Mouse (Mus musculus): ENCODE data around the gene Gdf9. TPM values are rescaled to one million over a fixed set of nuclear protein-coding genes. Genes with fewer than 3 reads are reported as not detected.
A peak's percentile ranks its signal among the peaks of the same experiment; 100 is the strongest.

Gene Gdf9
- polyA plus RNA-seq (2015; fragmentation: Nextera tagmentation; extraction: Ambion mirVana): 0.99 and 1.4 TPM in 2 replicates

- peaks cover 7% of the 10 kb centered on the region for H3K36me3 ChIP-seq (ENCODE audit: control insufficient read depth, insufficient read depth, low read length)
- no peaks in the 10 kb centered on the region for H3K9me3 ChIP-seq (ENCODE audit: control insufficient read depth, low read length)
- H3K9ac ChIP-seq (ENCODE audit: low read depth, low read length): peak within 1 kb of the TSS; percentile 92
- peak within 1 kb of the TSS; percentile 67 for H3K4me2 ChIP-seq (ENCODE audit: low read depth, low read length)
- H3K4me3 ChIP-seq (ENCODE audit: low read length): peak within 1 kb of the TSS; percentile 96
- ATAC-seq: peak; percentile 93
- under 1% methylated on average over 44 of the region's 44 CpGs for WGBS
- H3K27me3 ChIP-seq (replicated peaks; ENCODE audit: control insufficient read depth, insufficient read depth, low read length): no peaks in the 10 kb centered on the region
- peak within 1 kb of the TSS; percentile 85 for H3K27ac ChIP-seq (ENCODE audit: low read length)
- peaks cover 3% of the 10 kb centered on the region; the same call in 1 of the 2 replicates for H3K4me1 ChIP-seq (ENCODE audit: control insufficient read depth, insufficient read depth, low read length)
Observed at GRCm38 (mm10) chr11:53430670-53431346, at the start of gene Gdf9, which contains the start of gene Uqcrq. Gene Gdf9 (plus strand): TSS chr11:53431023. Gene Uqcrq (minus strand): TSS chr11:53430831.

- H3K4me2 ChIP-seq (ENCODE audit: low read depth, low read length): no peak overlapping the region
- no peaks in the 10 kb centered on the region for H3K27me3 ChIP-seq (replicated peaks; ENCODE audit: control insufficient read depth, insufficient read depth, low read length)
- H3K36me3 ChIP-seq (ENCODE audit: control insufficient read depth, insufficient read depth, low read length): 0 out of 2 replicates have a peak, but pooled peaks cover 6% of the 10 kb centered on the region
- 78% methylated on average over 2 of the region's 2 CpGs for WGBS
- H3K27ac ChIP-seq (ENCODE audit: low read length): no peak overlapping the region
- H3K4me1 ChIP-seq (ENCODE audit: control insufficient read depth, insufficient read depth, low read length): no peaks in the 10 kb centered on the region
- no peak overlapping the region for H3K4me3 ChIP-seq (ENCODE audit: low read length)
- no peak overlapping the region for H3K9ac ChIP-seq (ENCODE audit: low read depth, low read length)
- H3K9me3 ChIP-seq (ENCODE audit: control insufficient read depth, low read length): no peaks in the 10 kb centered on the region
- peak; percentile 81 for ATAC-seq
Observed at GRCm38 (mm10) chr11:53383758-53384428, 46.9 kb upstream of the Gdf9 start.

- H3K36me3 ChIP-seq (ENCODE audit: control insufficient read depth, insufficient read depth, low read length): peaks cover 5% of the 10 kb centered on the region; the same call in 1 of the 2 replicates
- no peak overlapping the region for H3K9ac ChIP-seq (ENCODE audit: low read depth, low read length)
- WGBS: 71% methylated on average over 1 of the region's 1 CpGs
- H3K27me3 ChIP-seq (replicated peaks; ENCODE audit: control insufficient read depth, insufficient read depth, low read length): no peaks in the 10 kb centered on the region
- no peak overlapping the region for H3K27ac ChIP-seq (ENCODE audit: low read length)
- ATAC-seq: no peak
- H3K4me1 ChIP-seq (ENCODE audit: control insufficient read depth, insufficient read depth, low read length): no peaks in the 10 kb centered on the region
- H3K9me3 ChIP-seq (ENCODE audit: control insufficient read depth, low read length): no peaks in the 10 kb centered on the region
- H3K4me2 ChIP-seq (ENCODE audit: low read depth, low read length): no peak overlapping the region
- H3K4me3 ChIP-seq (ENCODE audit: low read length): no peak overlapping the region
Observed at GRCm38 (mm10) chr11:53393856-53394255, 37.0 kb upstream of the Gdf9 start.

- Histone ChIP-seq H3K27me3 (replicated peaks; ENCODE audit: control insufficient read depth, insufficient read depth, low read length) (no peaks in the 10 kb centered on the region), H3K9me3 (ENCODE audit: control insufficient read depth, low read length) (no peaks in the 10 kb centered on the region), H3K27ac (ENCODE audit: low read length) (no peak overlapping the region), H3K4me3 (ENCODE audit: low read length) (no peak overlapping the region), H3K4me1 (ENCODE audit: control insufficient read depth, insufficient read depth, low read length) (no peaks in the 10 kb centered on the region), H3K9ac (ENCODE audit: low read depth, low read length) (no peak overlapping the region), H3K4me2 (ENCODE audit: low read depth, low read length) (no peak overlapping the region), H3K36me3 (ENCODE audit: control insufficient read depth, insufficient read depth, low read length) (peaks cover 14% of the 10 kb centered on the region)
- 93% methylated on average over 1 of the region's 1 CpGs for WGBS
- no peak for ATAC-seq
Observed at GRCm38 (mm10) chr11:53403638-53404037, 27.2 kb upstream of the Gdf9 start.

GRCm38 (mm10) chr11:53411738-53412137, 19.1 kb upstream of the Gdf9 start:
- no peak overlapping the region for H3K4me3 ChIP-seq (ENCODE audit: low read length)
- ATAC-seq: no peak
- no peak overlapping the region for H3K27ac ChIP-seq (ENCODE audit: low read length)
- no peaks in the 10 kb centered on the region for H3K4me1 ChIP-seq (ENCODE audit: control insufficient read depth, insufficient read depth, low read length)
- H3K9me3 ChIP-seq (ENCODE audit: control insufficient read depth, low read length): no peaks in the 10 kb centered on the region
- H3K9ac ChIP-seq (ENCODE audit: low read depth, low read length): no peak overlapping the region
- H3K27me3 ChIP-seq (replicated peaks; ENCODE audit: control insufficient read depth, insufficient read depth, low read length): no peaks in the 10 kb centered on the region
- H3K4me2 ChIP-seq (ENCODE audit: low read depth, low read length): no peak overlapping the region
- H3K36me3 ChIP-seq (ENCODE audit: control insufficient read depth, insufficient read depth, low read length): peaks cover 5% of the 10 kb centered on the region

- 94% methylated on average over 4 of the region's 4 CpGs for WGBS
- H3K36me3 ChIP-seq (ENCODE audit: control insufficient read depth, insufficient read depth, low read length): no peaks in the 10 kb centered on the region; the same call in none of the 2 replicates
- no peak overlapping the region for H3K4me3 ChIP-seq (ENCODE audit: low read length)
- no peak overlapping the region for H3K9ac ChIP-seq (ENCODE audit: low read depth, low read length)
- no peaks in the 10 kb centered on the region for H3K27me3 ChIP-seq (replicated peaks; ENCODE audit: control insufficient read depth, insufficient read depth, low read length)
- no peaks in the 10 kb centered on the region for H3K9me3 ChIP-seq (ENCODE audit: control insufficient read depth, low read length)
- H3K27ac ChIP-seq (ENCODE audit: low read length): no peak overlapping the region
- no peak overlapping the region for H3K4me2 ChIP-seq (ENCODE audit: low read depth, low read length)
- no peaks in the 10 kb centered on the region for H3K4me1 ChIP-seq (ENCODE audit: control insufficient read depth, insufficient read depth, low read length)
- ATAC-seq: no peak
Observed at GRCm38 (mm10) chr11:53413871-53414270, 17.0 kb upstream of the Gdf9 start.

GRCm38 (mm10) chr11:53418048-53418447, 12.8 kb upstream of the Gdf9 start:
- Histone ChIP-seq H3K36me3 (ENCODE audit: control insufficient read depth, insufficient read depth, low read length) (no peaks in the 10 kb centered on the region; the same call in 1 of the 2 replicates), H3K4me1 (ENCODE audit: control insufficient read depth, insufficient read depth, low read length) (no peaks in the 10 kb centered on the region), H3K27me3 (replicated peaks; ENCODE audit: control insufficient read depth, insufficient read depth, low read length) (no peaks in the 10 kb centered on the region), H3K27ac (ENCODE audit: low read length) (peak overlapping the region; percentile 25; the same call in 1 of the 2 replicates), H3K4me3 (ENCODE audit: low read length) (no peak overlapping the region), H3K9me3 (ENCODE audit: control insufficient read depth, low read length) (no peaks in the 10 kb centered on the region), H3K9ac (ENCODE audit: low read depth, low read length) (no peak overlapping the region), H3K4me2 (ENCODE audit: low read depth, low read length) (no peak overlapping the region)
- peak; percentile 77 for ATAC-seq

- peaks cover 4% of the 10 kb centered on the region; the same call in 1 of the 2 replicates for H3K4me1 ChIP-seq (ENCODE audit: control insufficient read depth, insufficient read depth, low read length)
- no peaks in the 10 kb centered on the region for H3K9me3 ChIP-seq (ENCODE audit: control insufficient read depth, low read length)
- peak; percentile 88 for ATAC-seq
- H3K36me3 ChIP-seq (ENCODE audit: control insufficient read depth, insufficient read depth, low read length): no peaks in the 10 kb centered on the region
- H3K9ac ChIP-seq (ENCODE audit: low read depth, low read length): 0 out of 2 replicates have a peak within 1 kb of the TSS, but pooled peaks have one; percentile 13
- peak within 1 kb of the TSS; percentile 42 for H3K27ac ChIP-seq (ENCODE audit: low read length)
- H3K4me2 ChIP-seq (ENCODE audit: low read depth, low read length): no peak within 1 kb of the TSS
- WGBS: 62% methylated on average over 4 of the region's 4 CpGs
- no peaks in the 10 kb centered on the region for H3K27me3 ChIP-seq (replicated peaks; ENCODE audit: control insufficient read depth, insufficient read depth, low read length)
- H3K4me3 ChIP-seq (ENCODE audit: low read length): no peak within 1 kb of the TSS
Observed at GRCm38 (mm10) chr11:53423036-53423435, 7.8 kb upstream of the Gdf9 start, which contains the start of gene Leap2. Gene Leap2 (minus strand): TSS chr11:53423170.

GRCm38 (mm10) chr11:53424826-53425225, 6.0 kb upstream of the Gdf9 start:
- WGBS: 57% methylated on average over 2 of the region's 2 CpGs
- ATAC-seq: no peak
- H3K9ac ChIP-seq (ENCODE audit: low read depth, low read length): no peak overlapping the region

More at GRCm38 (mm10) chr11:53424826-53425225, 6.0 kb upstream of the Gdf9 start:
- Histone ChIP-seq H3K4me2 (ENCODE audit: low read depth, low read length) (no peak overlapping the region), H3K36me3 (ENCODE audit: control insufficient read depth, insufficient read depth, low read length) (peaks cover 7% of the 10 kb centered on the region), H3K4me3 (ENCODE audit: low read length) (no peak overlapping the region), H3K27ac (ENCODE audit: low read length) (peak overlapping the region; percentile 47; the same call in 1 of the 2 replicates), H3K4me1 (ENCODE audit: control insufficient read depth, insufficient read depth, low read length) (peaks cover 4% of the 10 kb centered on the region; the same call in 1 of the 2 replicates), H3K27me3 (replicated peaks; ENCODE audit: control insufficient read depth, insufficient read depth, low read length) (no peaks in the 10 kb centered on the region), H3K9me3 (ENCODE audit: control insufficient read depth, low read length) (no peaks in the 10 kb centered on the region)

All from intestine, embryonic 16.5 days (tissue).